Mouse (Mus musculus): ENCODE data around the gene Rgs6. TPM values are rescaled to one million over a fixed set of nuclear protein-coding genes. Genes with fewer than 3 reads are reported as not detected.

Rgs6 gene
- polyA plus RNA-seq, 3 experiments from 2014 or later, result not detected

DNA sequence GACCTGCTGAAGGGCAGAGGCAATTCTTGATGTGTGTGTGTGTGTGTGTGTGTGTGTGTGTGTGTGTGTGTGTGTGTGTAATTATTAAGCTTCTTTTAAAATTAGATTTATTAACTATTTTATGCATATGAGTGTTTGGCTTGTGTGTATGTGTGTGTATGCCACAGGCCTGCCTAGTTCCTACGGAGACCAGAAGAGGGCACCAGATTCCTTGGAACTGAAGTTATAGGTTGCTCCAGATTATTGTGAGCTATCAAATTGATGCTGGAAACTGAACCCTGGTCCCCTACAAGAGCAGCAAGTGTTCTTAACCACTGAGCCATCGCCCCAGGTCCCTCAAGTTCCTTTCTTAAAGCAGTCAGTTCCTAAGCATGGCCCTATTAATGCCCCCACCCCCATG, 511.8 kb downstream of the Rgs6 start:
- ATAC-seq, result no peak

DNA sequence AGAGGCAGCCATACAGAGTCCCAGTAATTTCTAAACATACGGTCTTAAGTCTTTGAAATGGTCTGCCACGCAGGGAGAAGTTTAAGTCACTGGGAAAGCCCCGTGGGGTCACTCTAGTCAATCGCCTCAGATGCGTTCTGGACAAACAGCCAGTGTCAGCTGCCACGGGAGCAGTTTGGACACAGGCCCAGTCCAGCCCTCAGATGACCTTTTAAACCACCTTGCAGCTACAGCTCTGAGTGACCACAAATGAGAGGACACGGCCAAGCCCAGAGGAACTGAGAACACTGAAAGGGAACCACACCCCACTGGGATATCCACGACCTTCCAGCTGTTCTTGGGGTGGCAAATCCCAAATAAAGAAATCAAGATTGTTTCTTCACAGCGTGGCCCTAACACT, 512.3 kb downstream of the Rgs6 start:
- no peak for ATAC-seq

DNA sequence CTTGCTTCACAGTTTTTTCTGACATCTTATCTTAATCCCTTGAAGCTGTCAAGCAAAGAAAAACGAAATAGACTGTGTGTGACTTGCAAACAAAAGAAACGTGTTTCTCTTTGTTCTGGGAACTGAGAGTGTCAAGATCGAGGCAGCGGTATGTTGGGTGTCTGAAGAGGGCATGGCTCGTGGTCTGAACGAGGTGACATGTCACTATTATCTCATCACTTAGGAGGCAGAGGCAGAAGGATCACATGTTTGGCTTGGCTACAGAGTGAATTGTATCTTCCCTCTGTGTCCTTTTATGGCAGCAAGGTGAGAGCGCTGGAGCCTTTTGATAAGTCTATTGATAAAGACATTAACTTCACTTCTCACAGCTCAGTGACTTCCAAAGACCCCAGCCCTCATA, 512.8 kb downstream of the Rgs6 start:
- ATAC-seq, result no peak

DNA sequence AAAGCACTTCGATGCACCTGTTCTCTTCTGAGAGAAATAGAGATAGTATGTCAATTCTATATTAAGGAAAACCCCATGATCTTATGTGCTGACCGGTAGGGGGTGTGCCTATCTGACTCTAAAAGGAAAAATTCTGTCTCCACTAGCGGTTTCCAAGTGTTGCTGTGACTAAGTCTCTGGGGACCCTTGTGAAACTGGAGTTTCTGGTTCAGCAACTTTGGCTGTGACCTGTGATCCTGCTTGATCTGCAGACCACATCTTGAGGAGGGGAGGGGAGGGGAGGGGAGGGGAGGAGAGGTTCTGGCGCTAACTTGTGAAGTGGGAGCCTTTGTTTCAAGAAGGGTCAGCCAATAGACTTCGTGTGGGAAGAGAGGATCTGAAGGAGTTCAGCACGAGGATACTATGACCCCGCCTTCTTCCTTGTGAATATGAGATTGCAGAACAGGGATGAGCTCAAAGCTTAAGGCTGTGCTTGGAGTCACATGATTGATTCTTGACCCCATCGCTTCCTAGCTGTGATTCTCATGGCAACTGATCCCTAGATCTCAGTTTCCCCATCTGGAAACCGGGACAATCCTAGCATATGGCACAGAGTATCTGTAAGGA, 517.5 kb downstream of the Rgs6 start:
- ATAC-seq, result no peak

DNA sequence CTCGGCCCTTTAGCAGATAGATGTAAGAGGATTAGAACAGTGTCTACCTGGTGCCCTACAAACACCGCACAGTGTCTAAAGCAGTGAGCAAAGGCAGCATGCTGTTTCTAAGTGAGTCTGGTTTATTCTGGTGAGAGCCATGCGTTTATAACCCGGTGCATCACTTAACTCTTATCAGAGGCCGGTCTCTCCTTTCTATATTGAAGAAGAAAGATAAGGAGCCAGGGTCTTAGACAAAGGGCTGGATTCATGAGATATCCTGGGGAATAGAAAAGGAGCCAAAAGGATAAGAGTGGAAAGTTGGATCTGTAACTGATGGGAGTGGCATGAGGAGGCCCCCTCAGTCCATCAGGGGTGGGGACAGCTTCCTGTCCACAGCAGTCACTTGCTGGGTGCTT, 518.0 kb downstream of the Rgs6 start:
- ATAC-seq, result no peak

DNA sequence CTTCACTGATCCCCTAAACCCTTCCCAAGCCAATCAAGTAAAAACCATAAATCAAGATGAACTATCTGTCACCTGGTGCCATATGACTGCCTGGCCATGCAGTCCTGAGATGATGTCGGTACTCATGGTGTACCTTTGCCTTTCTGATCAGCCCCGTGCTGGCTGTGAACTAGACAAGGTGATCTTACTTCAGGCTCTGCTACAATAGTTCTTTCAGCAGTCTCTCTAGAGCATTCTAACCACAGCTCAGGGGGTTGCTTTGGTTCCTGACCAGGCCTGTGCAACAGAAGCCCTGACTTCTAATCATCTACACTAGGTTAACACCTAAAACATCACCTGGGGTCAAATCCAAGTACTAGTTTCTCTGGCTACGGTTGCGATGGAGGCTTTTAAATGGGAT, 521.4 kb downstream of the Rgs6 start:
- ATAC-seq, result no peak

DNA sequence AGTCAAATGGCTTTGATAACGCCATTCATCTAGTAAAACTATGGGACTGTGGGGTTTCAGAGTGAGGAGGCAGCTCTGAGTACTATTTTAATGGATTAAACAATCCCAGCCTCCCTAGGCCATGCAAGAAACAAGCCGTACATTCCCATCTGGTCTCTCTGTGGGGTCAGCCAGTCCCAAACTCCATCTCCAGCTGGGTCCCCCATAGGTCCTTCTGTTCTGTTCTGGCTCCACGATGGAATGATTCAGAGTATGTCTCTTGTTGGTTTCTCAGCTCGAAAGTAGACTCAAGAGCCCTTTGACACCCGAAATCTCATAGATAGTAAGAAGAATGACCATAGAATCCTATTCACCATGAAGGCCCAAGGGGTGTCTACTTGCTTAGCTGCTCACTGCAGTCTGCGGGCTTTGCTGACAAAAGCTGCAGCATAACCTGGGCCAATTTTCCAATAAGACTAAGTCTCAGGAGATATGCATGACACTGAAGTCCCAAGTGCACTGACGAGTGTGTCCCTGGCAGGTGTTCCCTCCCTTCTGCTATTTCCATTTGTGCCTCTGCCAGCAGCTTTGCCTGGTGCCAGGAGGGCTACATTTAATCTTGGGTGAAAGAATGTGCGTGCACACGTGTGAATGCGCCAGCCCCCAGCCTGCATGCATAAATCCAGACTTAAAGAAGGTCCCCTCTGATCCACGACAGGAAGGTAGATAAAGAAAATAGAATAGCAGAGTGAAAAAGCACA, 522.0 kb downstream of the Rgs6 start:
- ATAC-seq, result no peak

DNA sequence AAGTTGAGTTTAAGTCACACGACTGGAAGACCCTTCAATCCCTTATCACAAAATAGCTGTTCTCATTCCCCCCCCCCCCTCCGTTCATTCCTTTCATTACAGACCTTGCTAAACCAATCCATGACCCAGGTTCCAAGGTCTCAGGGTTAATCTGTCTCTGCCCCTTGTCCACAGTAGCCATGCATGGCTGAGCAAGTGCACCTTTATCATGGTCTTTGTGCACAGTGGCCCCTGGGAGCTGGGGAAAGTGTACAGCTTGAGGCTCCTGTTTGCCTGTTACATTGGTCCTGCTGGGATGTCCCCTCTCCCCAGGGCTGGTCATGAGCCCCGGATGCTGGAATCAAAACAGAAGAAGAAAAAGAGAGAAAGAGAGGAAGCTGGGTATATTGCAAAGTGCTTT, 522.6 kb downstream of the Rgs6 start:
- ATAC-seq, result no peak

DNA sequence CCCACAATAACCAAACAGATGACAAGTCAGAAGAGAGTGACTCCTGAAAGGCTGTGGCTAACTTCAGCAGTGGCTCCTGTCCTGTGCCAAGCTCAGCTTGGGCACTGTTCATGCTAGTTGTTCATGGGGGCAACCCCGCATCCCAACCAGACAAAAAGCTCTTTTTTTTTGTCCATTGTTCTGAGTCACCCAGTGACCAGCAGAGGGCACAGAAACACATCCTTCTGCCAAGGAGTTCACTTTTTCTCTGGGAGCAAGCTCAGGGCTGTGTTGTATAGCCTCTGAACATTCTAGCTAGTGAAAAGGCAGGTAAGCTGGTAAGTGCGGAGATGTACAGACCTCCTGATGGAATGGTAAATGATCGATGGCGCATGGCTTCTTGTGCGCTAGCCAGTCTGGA, 524.2 kb downstream of the Rgs6 start:
- ATAC-seq, result no peak

DNA sequence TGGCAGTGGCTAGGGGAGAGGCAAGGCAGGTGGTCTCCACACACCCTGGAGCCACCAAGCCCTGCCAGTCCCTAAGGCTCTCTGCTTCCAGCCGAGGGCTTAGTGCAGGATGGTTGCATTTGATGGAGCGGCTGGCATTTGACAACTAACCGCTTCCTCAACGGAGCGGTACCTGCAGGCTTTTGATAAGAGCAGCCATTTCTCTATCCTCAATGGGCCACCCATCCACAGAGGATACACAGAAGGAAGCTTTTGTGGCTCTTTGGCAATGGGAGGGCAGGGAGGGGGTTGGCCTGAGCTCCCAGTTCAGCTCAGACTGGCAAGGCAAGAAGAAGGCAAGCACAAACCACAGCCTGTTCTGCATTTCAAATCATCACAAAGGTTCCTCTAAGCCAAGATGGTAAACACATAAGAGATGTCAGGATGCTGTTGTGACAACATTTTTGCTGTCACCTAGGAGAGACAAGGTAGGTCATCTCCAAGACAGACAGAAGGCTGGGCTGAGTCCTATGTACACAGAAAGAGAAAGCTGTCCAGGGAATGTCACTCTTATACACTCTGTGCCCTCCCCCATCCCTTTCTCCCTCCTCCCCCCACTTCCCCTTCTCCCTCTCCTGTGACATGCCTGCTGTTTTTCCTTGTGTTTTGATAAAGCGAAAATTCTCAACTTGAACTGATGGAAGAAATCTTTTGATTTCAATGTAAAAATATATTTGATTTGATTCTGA, 525.0 kb downstream of the Rgs6 start:
- ATAC-seq, result no peak

DNA sequence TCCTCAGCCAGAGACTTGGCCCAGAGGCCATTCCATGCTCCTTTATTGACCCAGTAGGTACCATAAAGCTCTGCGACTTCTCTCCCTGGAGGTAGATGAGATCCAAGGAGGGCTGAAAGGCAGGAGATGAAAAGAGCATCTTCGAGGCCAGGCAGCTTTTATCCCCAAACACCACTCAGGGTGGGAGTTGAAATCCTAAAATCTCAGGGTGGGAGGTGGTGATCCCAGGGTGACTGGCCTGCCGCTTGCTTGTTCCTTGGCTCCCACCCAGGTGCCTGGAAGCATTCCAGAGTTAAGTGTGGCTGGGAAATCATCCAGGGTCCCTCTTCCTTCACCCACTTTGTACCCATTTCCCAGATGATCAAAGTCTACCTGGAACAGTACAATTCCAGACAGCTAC, 525.9 kb downstream of the Rgs6 start:
- no peak for ATAC-seq

DNA sequence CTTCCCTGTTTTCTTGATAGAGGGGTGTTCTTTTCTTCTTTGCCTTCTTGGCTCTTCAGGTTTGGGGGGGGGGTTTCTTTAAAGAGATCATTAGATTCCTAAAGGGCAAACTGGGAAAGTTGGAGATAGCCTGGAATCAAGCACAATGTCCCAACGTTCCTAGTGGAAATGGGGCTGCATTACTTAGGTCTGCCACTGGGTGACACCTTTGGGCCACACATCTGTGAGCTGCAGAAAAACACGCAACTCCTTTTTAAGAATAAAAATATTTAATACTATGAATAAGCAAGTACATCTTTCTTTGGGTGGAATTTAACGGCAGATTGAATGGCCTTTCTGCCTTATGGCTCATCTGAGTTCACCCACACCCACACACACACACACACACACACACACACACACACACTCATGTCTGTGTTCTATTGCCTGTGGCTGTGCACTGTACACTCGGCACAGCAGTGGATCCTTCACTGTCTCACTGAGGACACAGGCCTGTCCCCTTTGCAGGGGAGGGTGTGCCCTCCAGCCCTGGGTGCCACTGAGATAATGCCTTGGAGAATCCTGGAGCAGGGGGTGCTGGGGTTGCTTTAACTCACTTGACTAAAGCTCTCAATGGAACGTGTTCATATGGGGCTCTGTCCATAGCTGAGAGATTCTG, 526.4 kb downstream of the Rgs6 start:
- no peak for ATAC-seq

DNA sequence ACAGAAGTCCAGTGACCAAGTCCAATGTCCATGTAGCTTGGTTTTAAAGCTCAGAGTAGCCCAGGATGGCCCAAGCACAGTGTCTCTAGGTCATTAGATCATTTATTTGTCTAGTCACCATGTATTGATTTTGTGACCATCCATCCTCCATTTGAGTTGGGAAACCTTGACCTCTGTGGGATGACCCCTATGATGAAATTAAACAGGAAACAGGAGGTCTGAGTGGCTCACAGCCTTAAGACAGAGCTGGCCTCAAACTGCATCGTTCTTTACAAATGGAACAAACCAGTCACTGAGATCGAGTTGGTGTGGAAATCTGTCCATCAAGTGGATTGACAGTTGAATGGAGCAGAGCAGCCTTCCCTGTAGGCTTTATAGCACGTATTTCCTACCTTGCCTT, 536.0 kb downstream of the Rgs6 start:
- no peak for ATAC-seq

DNA sequence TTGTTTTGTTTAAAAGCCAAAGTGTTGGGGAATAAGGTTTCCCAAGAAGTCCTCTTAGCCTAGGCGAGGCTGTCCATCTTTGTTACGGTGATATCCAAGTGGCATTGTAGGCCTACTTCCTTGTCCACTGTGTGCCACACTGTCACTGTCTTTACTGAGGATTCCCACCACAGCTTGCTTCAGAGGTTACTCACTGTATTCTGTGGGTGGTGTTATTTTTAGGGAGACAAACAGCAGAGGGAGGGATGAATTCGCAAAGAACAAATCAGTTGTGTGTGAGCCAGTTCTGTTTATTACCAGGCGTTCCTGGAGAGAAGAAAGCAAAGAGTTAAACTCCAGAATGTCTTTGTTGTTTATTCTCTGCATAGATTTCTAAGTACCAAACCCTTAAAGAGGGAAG, 537.2 kb downstream of the Rgs6 start:
- no peak for ATAC-seq

DNA sequence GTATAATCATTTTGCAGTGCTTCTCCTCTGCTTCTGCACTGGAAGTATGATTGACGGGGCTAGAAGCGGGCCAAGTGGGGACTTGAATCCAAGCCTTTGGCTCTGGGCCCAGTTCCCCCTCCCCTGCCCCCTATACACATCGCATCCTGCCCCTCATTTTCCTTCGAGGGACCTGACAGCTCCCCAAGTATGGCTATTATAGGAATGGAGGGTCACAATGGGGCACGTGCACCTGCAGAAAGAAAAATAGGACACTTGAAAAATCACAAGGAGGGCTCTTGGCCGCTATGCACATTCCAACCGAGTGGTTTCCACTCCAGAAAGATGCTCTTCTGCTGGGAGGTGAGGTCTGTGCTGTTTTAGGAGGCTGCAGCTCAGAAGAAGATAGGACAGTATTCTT, 538.8 kb downstream of the Rgs6 start:
- no peak for ATAC-seq

DNA sequence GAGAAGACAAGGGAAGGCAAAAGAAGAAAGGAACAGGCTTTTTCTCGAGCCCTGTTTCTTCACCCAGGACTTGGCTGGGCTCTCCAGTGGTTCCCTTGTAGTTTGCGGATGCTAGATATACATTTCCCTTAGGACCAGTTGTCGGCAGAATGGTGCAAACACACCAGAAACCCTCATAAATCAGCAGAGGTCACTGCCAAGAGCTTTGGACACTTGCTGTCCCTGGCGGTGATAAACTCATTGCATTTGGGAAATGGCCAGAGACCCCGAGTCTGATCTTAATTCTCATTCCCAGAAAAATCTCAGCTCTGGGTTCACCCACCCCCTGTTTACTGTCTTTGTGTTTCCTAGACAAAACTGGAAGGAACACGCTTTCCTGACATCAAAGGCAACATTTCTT, 539.9 kb downstream of the Rgs6 start:
- ATAC-seq, result no peak

DNA sequence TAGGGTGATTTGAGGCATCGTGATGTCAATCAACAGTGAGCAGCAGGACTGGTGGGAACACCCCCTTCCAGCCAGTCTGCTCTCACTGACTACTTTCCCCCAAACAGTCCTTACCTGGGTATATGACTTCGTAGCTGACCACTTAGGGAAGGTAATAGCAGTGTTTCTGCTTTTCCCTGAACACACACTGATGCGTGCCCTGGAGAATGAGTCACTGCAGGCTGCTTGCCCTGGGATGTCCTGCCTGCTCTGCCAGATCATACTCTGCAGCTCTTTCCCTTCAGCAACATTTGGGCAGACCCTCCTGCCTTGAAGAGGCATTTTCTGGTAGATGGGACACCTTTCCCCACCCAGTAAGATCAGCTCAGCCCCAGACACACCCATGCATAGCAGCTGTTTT, 540.5 kb downstream of the Rgs6 start:
- no peak for ATAC-seq

DNA sequence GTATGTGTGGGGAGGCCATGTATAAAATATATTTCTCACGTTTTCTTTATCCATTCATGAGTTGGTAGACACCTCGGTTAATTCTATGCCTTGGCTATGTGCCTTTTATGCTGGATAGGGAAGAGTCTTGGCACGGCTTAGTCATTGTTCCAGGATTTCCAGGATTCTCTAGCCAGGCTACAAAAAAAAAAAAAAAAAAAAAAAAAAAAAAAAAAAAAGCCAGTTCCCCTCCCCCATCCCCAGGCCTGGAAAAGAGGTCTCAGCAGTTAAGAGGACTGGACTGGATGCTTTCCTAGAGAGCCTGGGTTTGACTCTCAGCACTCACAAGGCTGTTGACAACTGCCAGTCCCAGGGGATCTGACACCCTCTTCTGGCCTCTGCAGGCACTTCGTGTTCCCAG, 543.3 kb downstream of the Rgs6 start:
- ATAC-seq, result no peak

DNA sequence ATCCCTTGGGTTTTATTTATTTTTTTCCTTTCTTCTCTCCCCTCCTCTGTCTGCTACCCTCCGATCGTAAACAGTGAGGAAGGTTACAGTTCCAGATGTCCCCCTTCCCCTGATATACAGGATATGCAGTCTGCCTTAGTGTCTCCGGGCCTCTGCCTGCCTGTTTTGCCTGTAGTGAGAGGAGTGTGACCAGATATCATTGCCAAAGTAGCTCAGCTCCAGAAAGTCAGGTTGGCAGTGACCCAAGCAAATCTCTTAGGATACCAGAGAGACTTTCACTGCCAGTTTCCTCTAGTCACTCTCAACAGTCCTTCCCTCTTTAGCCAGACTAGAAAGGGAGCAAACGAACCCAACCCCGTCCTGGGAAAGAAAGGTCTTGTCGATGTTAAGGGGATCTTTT, 545.7 kb downstream of the Rgs6 start:
- no peak for ATAC-seq

DNA sequence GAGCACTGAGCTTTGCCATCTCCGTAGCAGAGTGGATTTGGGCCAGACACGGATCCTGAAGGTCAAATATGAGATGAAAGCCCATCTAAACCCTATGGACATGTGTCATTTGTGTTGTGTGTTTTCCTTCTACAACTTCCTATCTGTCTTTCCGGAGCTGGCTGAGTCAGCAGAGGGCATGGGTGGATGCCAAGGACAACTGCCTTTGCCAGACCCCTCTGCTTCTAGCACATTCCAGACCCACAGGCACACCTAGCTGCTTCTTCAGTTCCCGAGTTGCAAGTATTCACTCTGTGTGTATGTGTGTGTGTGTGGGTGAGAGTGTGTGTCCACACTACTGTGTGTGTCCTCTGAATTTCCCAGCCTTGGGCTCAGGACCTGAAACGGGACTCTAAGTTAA, 547.9 kb downstream of the Rgs6 start:
- ATAC-seq, result no peak

DNA sequence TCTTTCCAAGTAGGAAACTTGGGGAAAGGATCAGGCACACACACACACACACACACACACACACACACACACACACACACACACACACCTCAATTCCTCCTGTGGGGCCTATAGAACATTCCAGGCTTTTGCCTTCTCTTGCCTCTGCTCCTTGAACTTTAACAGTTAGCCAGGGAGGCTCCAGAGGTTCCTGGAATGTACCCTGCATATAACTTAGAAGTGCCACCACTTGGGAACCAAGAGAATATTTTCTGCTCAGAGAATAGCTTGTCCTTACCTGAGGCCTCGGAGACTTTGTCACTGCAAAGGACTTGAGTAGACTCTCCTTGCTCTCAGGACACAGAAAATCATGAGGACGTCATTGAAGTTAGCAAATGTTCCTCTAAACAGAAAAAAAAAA, 548.4 kb downstream of the Rgs6 start:
- no peak for ATAC-seq

DNA sequence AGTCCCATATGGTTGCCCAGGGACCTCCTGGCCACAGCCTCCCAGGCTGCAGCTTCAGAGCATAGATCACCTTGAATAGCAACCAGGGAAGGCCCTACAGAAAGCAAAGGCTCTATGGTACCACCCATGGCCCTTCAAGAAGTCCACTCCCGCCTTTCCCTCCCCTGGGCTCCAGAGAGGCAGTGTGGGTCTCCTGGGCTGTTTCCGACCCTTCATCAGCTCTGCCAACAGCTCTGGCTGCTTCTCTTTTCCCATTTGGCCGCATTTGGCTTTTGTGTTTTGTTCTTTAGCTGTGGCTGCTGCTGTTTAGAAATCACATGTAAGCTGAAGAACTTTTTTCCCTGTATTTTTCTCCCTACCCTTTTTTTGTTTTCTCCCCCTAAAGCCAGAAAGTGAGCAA, 548.9 kb downstream of the Rgs6 start:
- no peak for ATAC-seq

DNA sequence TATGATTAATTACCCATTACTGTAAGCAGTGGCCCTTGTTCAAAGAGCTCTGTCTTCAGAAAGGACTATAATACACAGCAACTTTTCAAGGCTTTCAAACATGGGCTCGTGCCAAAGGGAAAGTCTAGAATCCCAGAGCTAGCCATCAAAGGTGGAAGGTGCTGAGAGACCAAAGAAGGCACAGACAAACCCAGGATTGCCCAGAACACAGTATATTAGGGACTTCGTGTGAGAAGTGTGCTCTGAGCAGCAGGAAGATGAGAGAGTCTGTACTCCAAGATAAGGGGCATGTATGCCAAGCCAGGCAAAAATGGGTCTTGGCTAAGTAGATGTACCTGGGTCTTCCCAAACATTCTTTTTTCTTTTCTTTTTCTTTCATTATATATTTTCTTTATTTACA, 553.1 kb downstream of the Rgs6 start:
- ATAC-seq, result no peak

DNA sequence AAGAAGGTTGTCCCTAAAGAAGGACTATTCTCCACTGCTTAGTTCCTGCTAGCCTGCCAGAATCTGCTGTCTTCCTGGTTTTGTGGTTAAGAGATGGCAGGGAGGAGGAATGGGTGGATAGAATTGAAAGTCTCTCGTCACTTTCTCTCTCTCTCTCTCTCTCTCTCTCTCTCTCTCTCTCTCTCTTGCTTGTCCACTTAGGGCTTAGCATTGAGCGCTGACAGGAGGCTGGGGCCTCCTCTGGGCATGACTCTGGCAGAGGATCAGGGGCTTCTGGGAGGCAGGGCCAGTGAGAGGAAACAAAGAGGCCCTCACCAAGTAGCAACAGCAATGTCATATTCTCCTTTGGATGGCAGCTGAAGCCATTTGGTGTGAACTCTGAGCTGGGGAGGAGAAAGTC, 554.4 kb downstream of the Rgs6 start:
- ATAC-seq, result no peak

Data from inflammation-experienced regulatory T-cells, adult 6 months (primary cell).